Mouse (Mus musculus) intestine, embryonic 16.5 days (tissue): ENCODE measurements around the gene Boc. TPM values are rescaled to one million over a fixed set of nuclear protein-coding genes. Genes with fewer than 3 reads are reported as not detected.
A peak's percentile ranks its signal among the peaks of the same experiment; 100 is the strongest.

Experiments used
- ATAC-seq: fragments of 200-750 bp; cut with Nextera tagmentation; 2 replicates; pipeline ENCODE4 v1.8.0; 2017; ENCODE audit warnings: moderate TSS enrichment, moderate library complexity
- H3K27ac ChIP-seq: fragments of 300-500 bp; sonication (generic); 2 replicates; pipeline ENCODE4 v1.5.1; 2014; ENCODE audit warnings: mild to moderate bottlenecking, low read length
- H3K27me3 ChIP-seq: fragments of 300-500 bp; sonication (generic); replicated peaks from 2 replicates; pipeline ENCODE4 v1.6.1; 2014; ENCODE audit warnings: low read length, control low read depth, mixed read lengths; ENCODE audit not compliant: control insufficient read depth, insufficient read depth
- H3K36me3 ChIP-seq: fragments of 300-500 bp; sonication (generic); 2 replicates; pipeline ENCODE4 v1.6.1; 2014; ENCODE audit warnings: low read length, control low read depth; ENCODE audit not compliant: control insufficient read depth, insufficient read depth
- H3K4me1 ChIP-seq: fragments of 300-500 bp; sonication (generic); 2 replicates; pipeline ENCODE4 v1.6.1; 2014; ENCODE audit warnings: low read length, control low read depth, mixed read lengths; ENCODE audit not compliant: control insufficient read depth, insufficient read depth
- H3K4me2 ChIP-seq: fragments of 300-500 bp; sonication (generic); 2 replicates; pipeline ENCODE4 v1.6.1; 2014; ENCODE audit warnings: low read depth, low read length, control low read depth
- H3K4me3 ChIP-seq: fragments of 300-500 bp; sonication (generic); 2 replicates; pipeline ENCODE4 v1.5.1; 2014; ENCODE audit warnings: mild to moderate bottlenecking, low read length
- H3K9ac ChIP-seq: fragments of 300-500 bp; sonication (generic); 2 replicates; pipeline ENCODE4 v1.6.1; 2014; ENCODE audit warnings: low read depth, low read length
- H3K9me3 ChIP-seq: fragments of 300-500 bp; sonication (generic); 2 replicates; pipeline ENCODE4 v1.6.1; 2016; ENCODE audit warnings: low read length, control low read depth; ENCODE audit not compliant: control insufficient read depth
- WGBS: fragments of 180-500 bp; shearing (Covaris S2); extraction: QIAGEN DNeasy Blood & Tissue Kit; methylation state at CpG from one replicate; pipeline ENCODE4 v1.1.7; 2014; 5-methylcytosine and 5-hydroxymethylcytosine counted together
- polyA plus RNA-seq: library from polyadenylated mRNA; unstranded; fragments of >200 nt; fragmentation: Nextera tagmentation; extraction: Ambion mirVana; gene quantifications from 2 replicates; pipeline ENCODE4 v1.2.1, GENCODE M21; 2015

The Boc gene
- polyA plus RNA-seq, 1 experiment from 2014 or later, result 8.3 TPM

DNA sequence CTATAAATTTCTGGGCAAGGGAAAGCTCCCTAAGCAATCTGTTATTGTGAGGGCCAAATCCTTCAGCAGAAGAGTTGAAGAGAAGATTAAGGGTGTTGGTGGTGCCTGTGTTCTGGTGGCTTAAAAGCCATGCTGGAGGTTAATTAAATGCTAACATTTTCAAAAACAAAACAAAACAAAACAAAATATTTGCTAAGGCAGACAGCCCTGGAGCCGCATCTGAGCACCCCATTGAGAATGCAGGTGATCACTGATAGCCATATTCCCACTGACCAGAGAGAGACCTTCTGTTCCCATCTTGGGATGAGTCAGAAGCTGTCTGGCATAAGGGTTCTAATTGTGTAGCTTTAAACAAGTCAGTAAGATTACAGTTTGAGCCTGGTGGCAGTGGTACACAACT lies 19.9 kb upstream of the Boc start:
- no peaks in the 10 kb centered on the region for H3K9me3 ChIP-seq
- 96% methylated on average over 1 of the region's 1 CpGs for WGBS
- H3K27me3 ChIP-seq, result no peaks in the 10 kb centered on the region
- H3K4me2 ChIP-seq, result no peak overlapping the region
- H3K27ac ChIP-seq, result no peak overlapping the region
- no peak for ATAC-seq
- 0 out of 2 replicates have a peak, but pooled peaks cover 2% of the 10 kb centered on the region for H3K4me1 ChIP-seq
- no peak overlapping the region for H3K4me3 ChIP-seq
- no peak overlapping the region for H3K9ac ChIP-seq
- no peaks in the 10 kb centered on the region for H3K36me3 ChIP-seq

DNA sequence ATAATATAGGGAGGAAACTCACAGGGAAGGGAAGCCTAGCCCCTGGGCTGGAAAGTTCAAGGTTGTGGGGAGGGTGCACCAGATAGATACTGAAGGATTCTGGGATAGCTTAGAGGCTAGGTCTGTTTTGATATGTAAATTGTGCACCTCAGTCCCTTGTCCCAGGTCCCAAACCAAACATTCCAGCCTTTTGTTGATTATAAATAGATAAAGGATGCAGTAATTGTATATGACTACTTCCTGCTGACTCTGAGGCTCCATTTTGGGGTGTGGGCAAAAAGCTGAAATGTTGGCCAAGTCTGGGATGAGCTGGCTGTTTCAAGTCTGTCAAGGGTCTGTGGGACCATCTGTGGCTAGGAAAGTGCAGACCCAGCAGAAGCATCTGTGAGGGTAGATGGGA lies 9.4 kb upstream of the Boc start:
- Histone ChIP-seq H3K9ac (no peak overlapping the region), H3K36me3 (no peaks in the 10 kb centered on the region), H3K9me3 (no peaks in the 10 kb centered on the region), H3K4me1 (no peaks in the 10 kb centered on the region; the same call in 1 of the 2 replicates), H3K27ac (no peak overlapping the region), H3K27me3 (no peaks in the 10 kb centered on the region), H3K4me2 (no peak overlapping the region), H3K4me3 (no peak overlapping the region)
- no peak for ATAC-seq

DNA sequence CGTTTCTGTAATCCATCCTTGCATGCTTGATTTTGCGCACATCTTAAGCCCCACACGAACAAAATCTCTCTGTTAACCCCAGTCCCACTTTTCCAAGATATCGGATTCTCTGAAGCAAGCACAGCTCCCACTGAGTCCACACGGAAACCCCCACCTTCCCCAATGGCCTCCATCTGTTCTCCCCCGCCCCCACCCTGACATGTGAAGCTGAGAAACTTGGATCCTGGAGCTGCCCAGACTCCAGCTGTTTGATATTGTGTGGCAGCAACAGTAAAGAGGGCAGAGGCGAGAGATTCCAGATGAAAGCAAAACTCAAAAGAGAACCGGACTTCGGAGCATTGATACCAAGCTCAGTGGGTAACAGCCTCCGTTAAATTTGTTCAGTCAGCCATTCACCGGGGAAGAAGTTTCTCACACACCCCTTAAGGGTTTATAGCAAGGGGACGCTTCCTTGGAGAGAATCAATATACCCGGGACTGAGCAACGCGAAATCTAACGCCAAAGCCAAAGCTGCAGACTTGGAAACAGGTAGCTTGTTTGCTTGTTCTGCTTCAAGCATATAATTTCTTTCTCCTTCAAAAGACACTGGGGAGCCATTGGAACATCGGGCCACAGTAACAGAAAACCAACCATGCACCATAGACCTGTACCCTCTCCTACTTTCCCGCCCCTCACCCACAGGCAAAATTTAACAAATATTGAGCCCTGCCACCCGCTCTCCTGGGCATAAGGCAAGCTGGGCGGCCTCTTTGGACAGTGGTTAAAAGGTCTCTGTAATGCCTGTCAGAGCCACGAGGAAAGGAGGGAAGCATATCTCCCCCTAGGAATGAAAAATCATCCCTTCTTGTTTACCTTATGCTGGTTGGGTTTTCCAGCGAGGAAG lies 6.9 kb upstream of the Boc start:
- H3K4me3 ChIP-seq, result no peak overlapping the region
- no peaks in the 10 kb centered on the region; the same call in 1 of the 2 replicates for H3K4me1 ChIP-seq
- no peak overlapping the region for H3K27ac ChIP-seq
- 44% methylated on average over 22 of the region's 22 CpGs for WGBS
- ATAC-seq, result no peak
- H3K9me3 ChIP-seq, result no peaks in the 10 kb centered on the region
- H3K9ac ChIP-seq, result no peak overlapping the region
- H3K36me3 ChIP-seq, result no peaks in the 10 kb centered on the region
- no peaks in the 10 kb centered on the region for H3K27me3 ChIP-seq
- no peak overlapping the region for H3K4me2 ChIP-seq

DNA sequence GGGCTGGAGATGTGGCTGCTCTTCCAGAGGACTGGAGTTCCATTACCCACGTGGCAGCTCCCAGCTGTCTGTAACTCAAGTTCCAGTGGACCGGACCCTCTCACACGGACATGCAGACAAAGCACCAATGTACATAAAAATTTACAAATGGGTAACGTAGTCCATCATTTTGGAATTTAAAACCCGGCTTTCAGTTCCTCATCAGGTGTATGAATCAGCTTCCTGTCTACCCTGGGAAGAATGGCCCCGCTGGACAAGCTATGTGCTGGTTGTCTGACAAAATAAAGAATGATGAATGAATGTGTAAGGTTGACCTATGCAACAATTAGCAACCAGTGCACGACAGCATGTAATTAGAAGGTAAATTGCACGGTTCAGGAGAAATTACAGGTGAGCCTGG lies 5.7 kb upstream of the Boc start:
- ATAC-seq, result no peak

DNA sequence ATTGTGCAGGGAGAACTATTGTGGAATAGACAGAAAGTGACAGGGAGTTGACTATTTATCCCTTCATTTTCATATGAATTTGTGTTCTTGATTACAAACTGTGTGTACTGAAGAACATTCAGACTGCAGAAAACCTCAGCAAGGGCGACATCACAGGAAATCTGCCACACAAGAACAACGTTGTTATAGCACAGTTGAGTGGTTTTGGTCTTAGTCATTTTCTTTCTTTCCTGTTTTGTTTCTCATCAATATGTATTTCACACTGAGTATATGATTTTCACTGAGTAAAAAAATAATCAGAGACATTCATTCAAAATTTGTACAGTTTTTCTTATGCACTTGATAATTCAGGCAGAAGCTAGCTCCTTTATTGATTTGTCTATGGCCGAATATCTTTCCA lies 3.4 kb upstream of the Boc start:
- ATAC-seq, result no peak
- Histone ChIP-seq H3K27ac (no peak overlapping the region), H3K9ac (no peak overlapping the region), H3K36me3 (no peaks in the 10 kb centered on the region), H3K4me2 (no peak overlapping the region), H3K4me1 (no peaks in the 10 kb centered on the region; the same call in 1 of the 2 replicates), H3K27me3 (no peaks in the 10 kb centered on the region), H3K4me3 (no peak overlapping the region), H3K9me3 (no peaks in the 10 kb centered on the region)
- 76% methylated on average over 3 of the region's 3 CpGs for WGBS

More for the DNA sequence above, 5.7 kb upstream of the Boc start:
- 72% methylated on average over 8 of the region's 8 CpGs for WGBS
- Histone ChIP-seq H3K9ac (no peak overlapping the region), H3K36me3 (no peaks in the 10 kb centered on the region), H3K4me3 (no peak overlapping the region), H3K4me2 (no peak overlapping the region), H3K4me1 (no peaks in the 10 kb centered on the region; the same call in 1 of the 2 replicates), H3K27ac (no peak overlapping the region), H3K9me3 (no peaks in the 10 kb centered on the region), H3K27me3 (no peaks in the 10 kb centered on the region)

DNA sequence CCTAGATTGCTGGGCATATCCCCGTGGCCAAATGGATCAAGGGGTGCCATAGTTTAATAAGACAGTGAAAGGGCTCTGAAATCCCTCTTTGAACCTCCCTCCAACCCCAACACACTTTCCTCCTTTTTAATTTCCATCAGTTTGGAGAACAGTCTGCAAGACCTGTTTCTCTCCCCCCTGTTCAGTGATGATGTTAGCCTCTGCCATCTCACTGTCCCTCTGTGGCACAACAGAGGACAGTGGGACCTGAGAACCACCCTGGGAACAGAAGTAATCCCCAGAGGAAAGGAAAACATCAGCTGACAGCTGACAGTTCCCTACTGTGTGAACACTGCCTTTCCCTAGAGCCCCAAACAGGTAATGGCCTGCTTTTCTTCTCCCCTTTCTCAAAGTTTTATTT lies 1.5 kb upstream of the Boc start:
- 47% methylated on average over 1 of the region's 1 CpGs for WGBS

DNA sequence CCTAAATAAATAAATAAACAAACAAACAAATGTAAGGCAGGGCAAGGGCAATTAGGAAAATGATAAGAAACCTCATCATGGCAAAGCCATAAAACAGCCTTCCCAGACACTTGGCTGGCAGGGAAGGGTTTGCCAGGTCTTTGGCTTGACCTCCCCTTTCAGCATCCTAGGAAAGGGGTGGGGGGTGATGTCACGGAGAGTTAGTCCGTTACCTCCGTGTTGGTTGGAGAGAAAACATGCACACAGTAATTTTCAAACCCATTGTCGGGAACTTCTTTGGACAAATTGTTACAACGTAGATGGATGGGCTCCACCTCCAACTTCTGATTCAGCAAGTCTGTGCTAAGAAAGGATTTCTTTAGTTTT lies 616 bp upstream of the Boc start:
- H3K27me3 ChIP-seq, result no peaks in the 10 kb centered on the region
- no peaks in the 10 kb centered on the region; the same call in 1 of the 2 replicates for H3K4me1 ChIP-seq
- no peak for ATAC-seq
- H3K27ac ChIP-seq, result no peak overlapping the region
- H3K4me3 ChIP-seq, result no peak overlapping the region
- no peaks in the 10 kb centered on the region for H3K9me3 ChIP-seq
- 19% methylated on average over 5 of the region's 5 CpGs for WGBS
- 0 out of 2 replicates have a peak overlapping the region, but pooled peaks have one; percentile 87 for H3K9ac ChIP-seq
- H3K4me2 ChIP-seq, result peak overlapping the region; percentile 93; the same call in 1 of the 2 replicates
- no peaks in the 10 kb centered on the region for H3K36me3 ChIP-seq

More for the DNA sequence above, 1.5 kb upstream of the Boc start:
- H3K9me3 ChIP-seq, result no peaks in the 10 kb centered on the region
- H3K4me2 ChIP-seq, result no peak overlapping the region
- H3K4me3 ChIP-seq, result no peak overlapping the region
- no peak overlapping the region for H3K9ac ChIP-seq
- no peaks in the 10 kb centered on the region for H3K27me3 ChIP-seq
- H3K27ac ChIP-seq, result no peak overlapping the region
- ATAC-seq, result no peak
- H3K36me3 ChIP-seq, result no peaks in the 10 kb centered on the region
- H3K4me1 ChIP-seq, result no peaks in the 10 kb centered on the region; the same call in 1 of the 2 replicates

DNA sequence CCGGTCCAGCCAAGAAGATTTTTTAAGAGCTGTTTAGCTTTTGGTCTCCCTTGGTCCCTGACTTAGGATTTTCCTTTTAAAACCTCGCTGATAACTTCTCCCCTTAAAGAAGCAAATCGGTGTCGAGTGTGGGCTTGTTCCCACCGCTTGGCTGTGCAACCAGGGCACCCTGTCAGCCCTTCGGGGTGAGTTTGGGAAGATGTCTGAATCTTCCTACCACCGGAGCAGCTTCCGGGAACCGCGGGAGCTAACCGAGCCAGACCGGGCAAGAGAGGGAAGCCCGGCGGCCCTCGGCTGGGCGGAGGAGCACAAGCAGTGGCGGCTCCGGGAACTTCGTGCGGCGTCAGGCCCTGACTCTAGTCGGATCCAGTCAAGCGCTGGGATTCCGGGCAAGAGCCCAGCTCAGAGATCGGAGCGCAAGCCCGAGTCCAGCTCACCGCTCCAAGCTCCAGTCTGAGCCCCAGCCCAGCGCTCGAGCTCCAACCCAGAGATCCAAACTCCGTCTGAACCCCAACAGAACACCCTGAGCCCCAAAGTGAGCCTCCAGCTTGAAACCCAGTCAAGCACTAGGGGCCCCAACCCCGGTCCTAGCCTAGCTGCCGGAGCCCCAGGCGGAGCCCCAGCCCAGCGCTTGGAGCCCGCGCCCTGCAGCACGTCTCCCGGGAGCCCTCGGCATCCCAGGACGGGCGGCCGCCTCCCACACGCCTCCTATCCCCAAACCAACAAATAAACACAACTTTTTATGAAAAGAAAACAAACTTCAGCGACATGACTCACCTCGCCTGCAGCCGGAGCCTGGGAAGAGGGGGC lies 831 bp downstream of the Boc start:
- Histone ChIP-seq H3K27me3 (no peaks in the 10 kb centered on the region), H3K9me3 (no peaks in the 10 kb centered on the region)
- under 1% methylated on average over 47 of the region's 47 CpGs for WGBS

DNA sequence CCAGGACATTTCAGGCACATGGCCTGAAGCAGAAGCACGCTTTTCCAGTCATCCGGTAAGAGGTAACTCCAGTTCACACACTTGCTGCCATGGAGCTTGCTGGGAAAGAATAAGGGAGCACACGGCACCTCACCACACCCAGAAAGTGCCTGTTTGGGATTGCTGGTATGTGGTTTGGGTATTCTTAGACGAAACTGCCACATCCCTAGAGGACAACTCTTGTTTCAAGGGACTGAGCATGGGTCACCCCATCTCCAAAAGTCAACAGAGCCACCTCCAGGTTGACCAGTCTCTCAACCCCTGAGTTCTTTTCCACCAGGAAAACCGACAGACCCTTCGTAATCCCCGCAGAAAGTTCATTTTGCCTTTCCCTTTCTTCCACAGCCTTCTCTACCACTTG lies 1.6 kb downstream of the Boc start:
- 60% methylated on average over 7 of the region's 7 CpGs for WGBS
- no peaks in the 10 kb centered on the region for H3K9me3 ChIP-seq
- H3K9ac ChIP-seq, result peak overlapping the region; percentile 87
- peaks cover 3% of the 10 kb centered on the region for H3K4me1 ChIP-seq
- no peaks in the 10 kb centered on the region for H3K27me3 ChIP-seq
- peak overlapping the region; percentile 93 for H3K4me2 ChIP-seq
- H3K36me3 ChIP-seq, result no peaks in the 10 kb centered on the region
- no peak overlapping the region for H3K27ac ChIP-seq
- H3K4me3 ChIP-seq, result peak overlapping the region; percentile 82
- ATAC-seq, result no peak

More for the DNA sequence above, 831 bp downstream of the Boc start:
- ATAC-seq, result peak; percentile 91
- Histone ChIP-seq H3K4me3 (peak overlapping the region; percentile 82), H3K27ac (peak overlapping the region; percentile 90), H3K4me1 (no peaks in the 10 kb centered on the region; the same call in none of the 2 replicates), H3K9ac (peak overlapping the region; percentile 87), H3K36me3 (no peaks in the 10 kb centered on the region), H3K4me2 (peak overlapping the region; percentile 93)
